Mouse (Mus musculus): Measurements from ENCODE around the gene Snrnp35.
"Not testable (repeated sequence)": the region's sequence is repeated elsewhere in the genome, so short reads cannot be mapped to it uniquely, and the experiment has no call there.

Snrnp35 gene

GRCm38 (mm10) chr5:124500037-124500436 is 17.1 kb downstream of the Snrnp35 start:
- DNase-seq (ENCODE audit: low read depth, low spot score), result not testable (repeated sequence)

GRCm38 (mm10) chr5:124500573-124500972 is 17.6 kb downstream of the Snrnp35 start:
- DNase-seq (ENCODE audit: low read depth, low spot score), result peak; percentile 62

GRCm38 (mm10) chr5:124501541-124501940 is 18.6 kb downstream of the Snrnp35 start:
- no peak for DNase-seq (ENCODE audit: low read depth, low spot score)

GRCm38 (mm10) chr5:124503742-124504141 is 20.8 kb downstream of the Snrnp35 start:
- DNase-seq (ENCODE audit: low read depth, low spot score), result peak; percentile 92

- DNase-seq (ENCODE audit: low read depth, low spot score), result no peak
Observed at GRCm38 (mm10) chr5:124505235-124505634, 22.3 kb downstream of the Snrnp35 start.

- no peak for DNase-seq (ENCODE audit: low read depth, low spot score)
Observed at GRCm38 (mm10) chr5:124506731-124507359, 23.9 kb downstream of the Snrnp35 start.

- DNase-seq (ENCODE audit: low read depth, low spot score), result no peak
Observed at GRCm38 (mm10) chr5:124509200-124509599, 26.3 kb downstream of the Snrnp35 start.

- no peak for DNase-seq (ENCODE audit: low read depth, low spot score)
Observed at GRCm38 (mm10) chr5:124509742-124510237, 26.9 kb downstream of the Snrnp35 start.

- no peak for DNase-seq (ENCODE audit: low read depth, low spot score)
Observed at GRCm38 (mm10) chr5:124510536-124511050, 27.7 kb downstream of the Snrnp35 start.

- DNase-seq (ENCODE audit: low read depth, low spot score), result no peak
Observed at GRCm38 (mm10) chr5:124515789-124516188, 32.9 kb downstream of the Snrnp35 start.

GRCm38 (mm10) chr5:124518648-124519047 is 35.7 kb downstream of the Snrnp35 start:
- peak; percentile 79 for DNase-seq (ENCODE audit: low read depth, low spot score)

- DNase-seq (ENCODE audit: low read depth, low spot score), result no peak
Observed at GRCm38 (mm10) chr5:124521588-124521987, 38.7 kb downstream of the Snrnp35 start.

- no peak for DNase-seq (ENCODE audit: low read depth, low spot score)
Observed at GRCm38 (mm10) chr5:124523032-124523431, 40.1 kb downstream of the Snrnp35 start.

GRCm38 (mm10) chr5:124524943-124525342 is 42.0 kb downstream of the Snrnp35 start:
- DNase-seq (ENCODE audit: low read depth, low spot score), result no peak

GRCm38 (mm10) chr5:124528351-124528750 is 45.4 kb downstream of the Snrnp35 start:
- DNase-seq (ENCODE audit: low read depth, low spot score), result no peak

GRCm38 (mm10) chr5:124528791-124529190 is 45.9 kb downstream of the Snrnp35 start:
- no peak for DNase-seq (ENCODE audit: low read depth, low spot score)

GRCm38 (mm10) chr5:124529191-124529651 is 46.3 kb downstream of the Snrnp35 start:
- DNase-seq (ENCODE audit: low read depth, low spot score), result no peak

- DNase-seq (ENCODE audit: low read depth, low spot score), result no peak
Observed at GRCm38 (mm10) chr5:124529697-124530096, 46.8 kb downstream of the Snrnp35 start.

- DNase-seq (ENCODE audit: low read depth, low spot score), result no peak
Observed at GRCm38 (mm10) chr5:124530655-124531582, 48.0 kb downstream of the Snrnp35 start, which contains the start of gene Rilpl1. Gene Rilpl1 (minus strand): TSS chr5:124531391.

- no peak for DNase-seq (ENCODE audit: low read depth, low spot score)
Observed at GRCm38 (mm10) chr5:124531583-124531930, 48.6 kb downstream of the Snrnp35 start.

- no peak for DNase-seq (ENCODE audit: low read depth, low spot score)
Observed at GRCm38 (mm10) chr5:124532451-124532850, 49.5 kb downstream of the Snrnp35 start.

GRCm38 (mm10) chr5:124535016-124535415 is 52.1 kb downstream of the Snrnp35 start:
- DNase-seq (ENCODE audit: low read depth, low spot score), result no peak
